Mouse (Mus musculus): ENCODE results near the gene Lbh. TPM values are rescaled to one million over a fixed set of nuclear protein-coding genes. Genes with fewer than 3 reads are reported as not detected.

Lbh gene
- polyA plus RNA-seq, 1 experiment from 2014 or later = 1.8 TPM

- Histone ChIP-seq H3K4me3 (no peak overlapping the region), H3K27me3 (ENCODE audit: poor library complexity, severe bottlenecking) (no peaks in the 10 kb centered on the region), H3K9me3 (no peaks in the 10 kb centered on the region), H3K4me1 (peaks cover 21% of the 10 kb centered on the region), H3K36me3 (replicated peaks) (no peaks in the 10 kb centered on the region), H3K27ac (no peak overlapping the region)
- no peak for DNase-seq (ENCODE audit: extremely low spot score, low spot score)
- 87% methylated on average over 6 of the region's 6 CpGs for WGBS
Measured at GRCm38 (mm10) chr17:72951331-72951730, 33.2 kb downstream of the Lbh start.

DNA sequence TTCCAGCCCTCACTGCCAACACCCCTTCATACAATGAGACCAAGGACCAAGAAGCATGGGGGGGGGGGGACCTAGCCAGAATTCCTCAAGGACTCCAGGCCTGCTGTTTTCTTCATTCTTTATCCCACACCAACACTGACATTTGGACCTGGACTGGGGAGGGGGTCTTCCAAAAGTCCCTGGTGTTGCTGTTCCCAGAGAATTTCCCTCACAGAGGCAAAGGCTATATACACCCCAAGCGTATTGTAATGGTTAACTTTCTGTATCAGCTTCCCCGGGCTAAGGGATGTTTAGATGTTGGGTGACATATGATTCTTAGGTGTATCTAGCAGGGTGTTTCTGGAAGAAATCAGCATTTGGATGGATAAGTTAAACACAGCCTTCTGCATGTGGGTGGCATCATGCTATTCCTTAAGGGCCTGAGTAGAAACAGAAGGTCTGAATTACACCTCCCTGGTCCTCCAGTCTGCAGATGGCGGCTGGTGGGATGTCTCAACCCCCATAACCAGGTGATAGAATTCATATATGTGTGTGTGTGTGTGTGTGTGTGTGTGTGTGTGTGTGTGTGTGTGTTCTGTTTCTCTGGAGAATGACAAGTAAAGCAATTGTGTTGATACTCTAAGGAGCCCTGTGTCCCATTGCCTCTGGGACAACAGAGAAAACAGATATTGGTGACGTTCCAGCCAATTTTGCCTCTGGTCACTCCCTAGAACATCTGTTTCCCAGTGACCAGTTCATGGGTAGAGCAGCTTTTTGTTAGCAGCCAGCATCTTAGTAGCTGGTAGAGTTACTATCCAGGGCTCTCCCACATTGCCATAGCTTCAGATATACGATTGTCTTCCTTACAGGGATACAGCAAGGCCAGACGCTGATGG, 35.9 kb downstream of the Lbh start:
- Histone ChIP-seq H3K36me3 (replicated peaks) (no peaks in the 10 kb centered on the region), H3K27ac (no peak overlapping the region; the same call in 1 of the 2 replicates), H3K4me1 (peaks cover 21% of the 10 kb centered on the region), H3K27me3 (ENCODE audit: poor library complexity, severe bottlenecking) (no peaks in the 10 kb centered on the region), H3K4me3 (no peak overlapping the region), H3K9me3 (no peaks in the 10 kb centered on the region)
- 76% methylated on average over 6 of the region's 6 CpGs for WGBS
- no peak for DNase-seq (ENCODE audit: extremely low spot score, low spot score)

GRCm38 (mm10) chr17:72955534-72955933, 37.4 kb downstream of the Lbh start:
- no peak overlapping the region for H3K4me3 ChIP-seq
- H3K9me3 ChIP-seq = no peaks in the 10 kb centered on the region
- H3K36me3 ChIP-seq (replicated peaks) = no peaks in the 10 kb centered on the region
- peaks cover 21% of the 10 kb centered on the region for H3K4me1 ChIP-seq
- DNase-seq (ENCODE audit: extremely low spot score, low spot score) = no peak
- 48% methylated on average over 2 of the region's 2 CpGs for WGBS
- H3K27ac ChIP-seq = no peak overlapping the region
- H3K27me3 ChIP-seq (ENCODE audit: poor library complexity, severe bottlenecking) = no peaks in the 10 kb centered on the region; the same call in 1 of the 2 replicates

DNA sequence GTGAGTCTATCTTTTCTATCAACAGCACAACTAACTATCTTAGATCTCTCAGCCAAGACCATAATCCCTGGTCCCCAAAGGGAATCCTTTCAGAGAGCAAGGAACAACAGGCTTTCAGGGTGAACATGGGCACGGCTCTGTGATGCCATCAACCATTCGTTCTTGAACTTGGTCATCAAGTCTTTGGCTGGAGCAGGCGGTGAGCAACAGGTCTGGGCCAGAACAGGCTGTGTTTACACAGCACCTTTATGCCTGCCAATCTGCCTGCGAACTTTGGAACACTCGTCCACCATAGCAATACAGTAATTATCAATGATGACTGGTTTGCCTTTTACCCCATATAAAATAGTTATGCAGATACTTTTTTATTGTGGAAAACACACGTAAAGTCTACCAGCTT, 38.9 kb downstream of the Lbh start:
- Histone ChIP-seq H3K4me3 (no peak overlapping the region), H3K27ac (no peak overlapping the region), H3K36me3 (replicated peaks) (no peaks in the 10 kb centered on the region), H3K9me3 (no peaks in the 10 kb centered on the region), H3K4me1 (peaks cover 21% of the 10 kb centered on the region), H3K27me3 (ENCODE audit: poor library complexity, severe bottlenecking) (no peaks in the 10 kb centered on the region; the same call in 1 of the 2 replicates)
- no peak for DNase-seq (ENCODE audit: extremely low spot score, low spot score)
- WGBS = 90% methylated on average over 6 of the region's 6 CpGs

DNA sequence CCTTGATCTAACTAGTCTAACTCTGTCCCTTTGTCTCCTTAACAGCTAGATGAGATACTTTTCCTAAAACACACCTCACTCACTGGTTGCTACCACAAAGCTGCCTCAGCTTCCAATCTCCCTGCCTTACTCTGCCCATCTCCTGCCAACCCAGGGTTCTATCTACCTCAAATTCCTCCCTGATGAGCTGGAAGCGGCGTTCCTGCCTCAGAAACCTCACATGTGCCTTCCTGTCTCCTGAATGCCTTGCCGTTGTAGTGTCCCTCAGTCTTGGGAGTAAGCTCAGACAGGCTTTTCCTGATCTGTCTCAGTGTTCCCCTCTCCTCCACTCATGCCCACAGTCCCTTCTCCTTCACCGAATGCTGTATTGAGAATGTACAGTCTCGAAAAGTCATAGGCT, 40.8 kb downstream of the Lbh start:
- WGBS = 89% methylated on average over 5 of the region's 5 CpGs
- Histone ChIP-seq H3K27me3 (ENCODE audit: poor library complexity, severe bottlenecking) (no peaks in the 10 kb centered on the region; the same call in 1 of the 2 replicates), H3K4me3 (no peak overlapping the region), H3K9me3 (no peaks in the 10 kb centered on the region), H3K36me3 (replicated peaks) (no peaks in the 10 kb centered on the region), H3K27ac (no peak overlapping the region), H3K4me1 (peaks cover 8% of the 10 kb centered on the region; the same call in 1 of the 2 replicates)
- no peak for DNase-seq (ENCODE audit: extremely low spot score, low spot score)

DNA sequence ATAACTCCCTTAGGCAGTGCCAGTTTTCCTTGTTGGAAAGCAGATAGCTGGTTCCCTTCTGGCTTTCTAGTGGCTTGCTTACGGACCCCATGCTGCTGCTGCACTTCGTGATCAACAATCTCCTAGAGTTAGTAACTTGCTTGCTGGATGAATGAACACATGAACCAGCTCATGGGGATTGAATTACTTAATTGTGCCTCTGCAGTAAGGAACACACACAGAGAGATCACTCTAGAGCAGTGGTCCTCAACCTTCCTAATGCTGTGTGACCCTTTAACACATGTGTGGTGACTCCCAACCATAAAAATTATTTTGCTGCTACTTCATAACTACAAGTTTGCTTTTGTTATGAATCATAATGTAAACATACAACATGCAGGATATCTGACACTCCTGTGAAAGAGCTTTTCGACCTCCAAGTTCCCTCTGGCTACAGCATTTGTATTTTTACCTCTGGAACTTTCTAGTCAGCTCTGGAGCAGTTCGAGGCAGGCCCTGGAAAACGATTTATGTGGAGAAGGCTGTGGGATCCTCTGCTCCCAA, 41.5 kb downstream of the Lbh start:
- H3K27me3 ChIP-seq (ENCODE audit: poor library complexity, severe bottlenecking) = no peaks in the 10 kb centered on the region; the same call in 1 of the 2 replicates
- no peak overlapping the region for H3K4me3 ChIP-seq
- DNase-seq (ENCODE audit: extremely low spot score, low spot score) = no peak
- H3K36me3 ChIP-seq (replicated peaks) = no peaks in the 10 kb centered on the region
- peaks cover 8% of the 10 kb centered on the region; the same call in 1 of the 2 replicates for H3K4me1 ChIP-seq
- WGBS = 77% methylated on average over 5 of the region's 5 CpGs
- H3K27ac ChIP-seq = no peak overlapping the region
- H3K9me3 ChIP-seq = no peaks in the 10 kb centered on the region

- Histone ChIP-seq H3K27ac (no peak overlapping the region; the same call in 1 of the 2 replicates), H3K9me3 (no peaks in the 10 kb centered on the region), H3K36me3 (replicated peaks) (no peaks in the 10 kb centered on the region), H3K4me1 (peaks cover 5% of the 10 kb centered on the region; the same call in 1 of the 2 replicates), H3K27me3 (ENCODE audit: poor library complexity, severe bottlenecking) (no peaks in the 10 kb centered on the region; the same call in 1 of the 2 replicates), H3K4me3 (no peak overlapping the region)
- no peak for DNase-seq (ENCODE audit: extremely low spot score, low spot score)
- WGBS = 93% methylated on average over 4 of the region's 4 CpGs
Measured at GRCm38 (mm10) chr17:72960243-72960642, 42.1 kb downstream of the Lbh start.

DNA sequence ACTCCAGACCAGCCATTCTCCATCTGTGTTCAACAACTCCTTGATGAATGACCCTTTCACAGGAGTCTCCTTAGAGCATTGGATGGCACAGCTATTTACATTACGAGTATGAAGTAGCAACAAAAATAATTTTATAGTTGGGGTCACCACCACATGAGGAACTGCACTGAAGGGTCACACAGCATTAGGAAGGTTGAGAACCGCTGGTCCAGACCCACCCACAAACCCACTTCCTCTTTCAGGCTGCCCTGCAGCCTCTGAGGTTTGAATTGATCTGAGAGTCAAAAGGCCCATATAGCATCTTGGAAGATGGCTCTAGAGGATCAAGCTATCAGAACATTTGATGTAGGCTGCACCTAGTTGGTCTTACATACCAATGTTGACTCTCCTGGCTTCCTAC, 42.8 kb downstream of the Lbh start:
- Histone ChIP-seq H3K9me3 (no peaks in the 10 kb centered on the region), H3K4me3 (no peak overlapping the region), H3K27me3 (ENCODE audit: poor library complexity, severe bottlenecking) (no peaks in the 10 kb centered on the region; the same call in 1 of the 2 replicates), H3K27ac (no peak overlapping the region), H3K36me3 (replicated peaks) (no peaks in the 10 kb centered on the region), H3K4me1 (peaks cover 3% of the 10 kb centered on the region; the same call in 1 of the 2 replicates)
- 92% methylated on average over 2 of the region's 2 CpGs for WGBS
- no peak for DNase-seq (ENCODE audit: extremely low spot score, low spot score)

DNA sequence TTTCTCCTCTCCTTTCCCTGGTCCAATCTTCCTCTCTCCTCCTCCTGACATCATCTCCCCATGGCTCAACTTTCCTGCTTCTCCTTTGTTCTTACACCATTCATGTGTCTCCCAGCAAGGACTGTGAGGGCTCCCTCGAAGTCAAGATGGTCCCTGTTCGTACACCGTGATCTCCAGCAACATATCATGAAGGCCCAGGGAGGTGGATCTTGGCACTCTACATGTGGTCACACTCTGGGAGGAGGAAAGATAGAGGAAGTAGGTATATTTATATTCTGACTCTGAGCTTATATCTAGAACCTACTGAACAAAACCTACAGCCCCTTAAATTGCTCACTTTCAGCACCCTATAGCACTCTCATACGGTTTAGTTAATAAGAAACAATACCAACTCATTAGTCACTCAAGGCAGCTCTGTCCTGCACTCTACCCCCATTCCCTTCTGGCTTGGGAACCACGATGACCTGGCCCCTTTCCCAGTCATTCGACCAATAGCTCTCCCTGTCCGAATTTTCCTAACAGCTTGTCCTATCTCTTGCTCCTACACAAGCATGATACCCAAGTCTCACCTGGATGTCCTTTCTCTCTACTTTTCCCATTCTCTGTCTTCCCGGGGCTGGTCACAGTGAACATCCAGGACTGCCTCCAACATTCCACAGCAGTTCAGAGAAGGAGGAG, 44.0 kb downstream of the Lbh start:
- 91% methylated on average over 8 of the region's 8 CpGs for WGBS
- Histone ChIP-seq H3K9me3 (no peaks in the 10 kb centered on the region), H3K27me3 (ENCODE audit: poor library complexity, severe bottlenecking) (no peaks in the 10 kb centered on the region; the same call in 1 of the 2 replicates), H3K36me3 (replicated peaks) (no peaks in the 10 kb centered on the region), H3K27ac (no peak overlapping the region), H3K4me1 (peaks cover 14% of the 10 kb centered on the region), H3K4me3 (no peak overlapping the region)
- no peak for DNase-seq (ENCODE audit: extremely low spot score, low spot score)

- no peaks in the 10 kb centered on the region for H3K27me3 ChIP-seq (ENCODE audit: poor library complexity, severe bottlenecking)
- peaks cover 17% of the 10 kb centered on the region for H3K4me1 ChIP-seq
- 86% methylated on average over 5 of the region's 5 CpGs for WGBS
- DNase-seq (ENCODE audit: extremely low spot score, low spot score) = no peak
- no peak overlapping the region for H3K27ac ChIP-seq
- H3K9me3 ChIP-seq = no peaks in the 10 kb centered on the region
- H3K4me3 ChIP-seq = no peak overlapping the region
- H3K36me3 ChIP-seq (replicated peaks) = no peaks in the 10 kb centered on the region
Measured at GRCm38 (mm10) chr17:72965687-72966086, 47.6 kb downstream of the Lbh start.

GRCm38 (mm10) chr17:72966091-72966531, 48.0 kb downstream of the Lbh start:
- no peak for DNase-seq (ENCODE audit: extremely low spot score, low spot score)
- WGBS = 59% methylated on average over 5 of the region's 5 CpGs
- H3K27ac ChIP-seq = no peak overlapping the region

GRCm38 (mm10) chr17:72966878-72967277, 48.8 kb downstream of the Lbh start:
- WGBS = 51% methylated on average over 3 of the region's 3 CpGs
- Histone ChIP-seq H3K4me1 (peaks cover 17% of the 10 kb centered on the region), H3K4me3 (no peak overlapping the region), H3K27ac (no peak overlapping the region), H3K27me3 (ENCODE audit: poor library complexity, severe bottlenecking) (no peaks in the 10 kb centered on the region), H3K9me3 (no peaks in the 10 kb centered on the region), H3K36me3 (replicated peaks) (no peaks in the 10 kb centered on the region)
- no peak for DNase-seq (ENCODE audit: extremely low spot score, low spot score)

More at GRCm38 (mm10) chr17:72966091-72966531, 48.0 kb downstream of the Lbh start:
- Histone ChIP-seq H3K4me1 (peaks cover 17% of the 10 kb centered on the region), H3K36me3 (replicated peaks) (no peaks in the 10 kb centered on the region), H3K9me3 (no peaks in the 10 kb centered on the region), H3K27me3 (ENCODE audit: poor library complexity, severe bottlenecking) (no peaks in the 10 kb centered on the region), H3K4me3 (no peak overlapping the region)

All from forebrain, embryonic 10.5 days (tissue).